Mouse (Mus musculus): ENCODE results near the gene Tmigd1.

GRCm38 (mm10) chr11:76901579-76902361, at the start of gene Tmigd1:
- TF ChIP-seq MAX (IDR thresholded peaks at IDR 0.05; ENCODE audit: low read length) (no peak), EP300 (IDR thresholded peaks at IDR 0.05; ENCODE audit: low read length) (no peak), POLR2AphosphoS2 (IDR thresholded peaks at IDR 0.05; ENCODE audit: low read depth, low read length) (no peak), CTCF (conservative IDR thresholded peaks at IDR 0.05 in 1 of 2, IDR thresholded peaks at IDR 0.05 in 1 of 2; ENCODE audit: low read depth in 2 of 2, low read length in 2 of 2) (no peak), POLR2A (IDR thresholded peaks at IDR 0.05; ENCODE audit: low read depth, low read length) (no peak), KAT2A (IDR thresholded peaks at IDR 0.05; ENCODE audit: insufficient replicate concordance, low read length) (no peak), CHD2 (IDR thresholded peaks at IDR 0.05; ENCODE audit: low read length) (no peak), ETS1 (conservative IDR thresholded peaks at IDR 0.05; ENCODE audit: low read depth, low read length) (no peak), CHD1 (IDR thresholded peaks at IDR 0.05; ENCODE audit: low read depth, low read length) (no peak), MXI1 (IDR thresholded peaks at IDR 0.05; ENCODE audit: low read depth, low read length) (no peak), JUND (conservative IDR thresholded peaks at IDR 0.05; ENCODE audit: low read depth, low read length) (no peak), MAZ (IDR thresholded peaks at IDR 0.05; ENCODE audit: low read depth, low read length) (no peak), RAD21 (IDR thresholded peaks at IDR 0.05; ENCODE audit: low read depth, low read length) (no peak)

Data from CH12.LX (cell line).